25 mouse cellular contexts compared by ENCODE assay signal in the genomic region with DNA sequence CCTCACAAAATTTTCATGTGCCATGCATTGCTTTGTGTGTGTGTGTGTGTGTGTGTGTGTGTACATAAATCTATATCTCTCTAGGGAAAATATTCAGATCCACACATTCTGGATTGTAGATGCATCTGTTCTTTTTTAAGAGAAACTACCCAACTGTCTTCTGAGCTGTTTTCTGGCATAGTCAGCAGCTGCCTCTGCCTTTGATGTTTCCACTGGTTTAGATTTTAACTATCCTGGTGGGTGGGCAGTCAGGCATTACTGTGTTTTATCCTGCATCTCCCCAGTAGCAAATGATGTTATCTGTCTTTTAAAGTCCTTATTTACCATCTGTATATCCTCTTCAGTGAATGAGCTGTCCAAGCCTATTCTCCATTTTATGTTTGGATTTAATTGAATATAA.
"Had no signal": no experiment of that assay in that cellular context is flagged by ENCODE, and none has a peak within 500 bp of the region (broad histone marks: within the 10 kb centered on the region; RNA-seq: fewer than 3 reads in every experiment).

No protein-coding gene starts in this region.

- DNase-seq: forebrain, postnatal 0 days; gastrocnemius, postnatal 14 days; gastrocnemius, postnatal 36 days; heart, adult 11 months; heart, adult 2 months; heart, postnatal 14 days; heart, postnatal 36 days; kidney, adult 18-20 months; kidney, adult 8-10 months; kidney, postnatal 10 days; kidney, postnatal 4 days; left cerebral cortex, postnatal 4 days had no signal

- H3K9me3 ChIP-seq: heart, embryonic 13.5 days; heart, embryonic 15.5 days; intestine, embryonic 15.5 days; limb, embryonic 13.5 days; limb, embryonic 15.5 days; liver, embryonic 12.5 days had no signal

- H3K36me3 ChIP-seq: heart, embryonic 13.5 days; heart, embryonic 15.5 days; intestine, embryonic 15.5 days; limb, embryonic 13.5 days; limb, embryonic 15.5 days; liver, embryonic 12.5 days had no signal

- H3K4me1 ChIP-seq: intestine, embryonic 15.5 days; liver, embryonic 12.5 days had no signal

- H3K4me2 ChIP-seq: heart, embryonic 11.5 days; heart, embryonic 13.5 days; heart, embryonic 15.5 days; hindbrain, embryonic 14.5 days; intestine, embryonic 15.5 days; limb, embryonic 13.5 days; limb, embryonic 15.5 days; liver, embryonic 12.5 days had no signal

- H3K27ac ChIP-seq: heart, adult 2 months; heart, embryonic 13.5 days; heart, embryonic 15.5 days; hindbrain, embryonic 14.5 days; intestine, embryonic 15.5 days; layer of hippocampus, adult 2 months; limb, embryonic 13.5 days; limb, embryonic 15.5 days; liver, embryonic 12.5 days; liver, embryonic 14.5 days had no signal

- H3K4me3 ChIP-seq: heart, adult 2 months; heart, embryonic 13.5 days; heart, embryonic 15.5 days; intestine, embryonic 15.5 days; layer of hippocampus, adult 2 months; limb, embryonic 13.5 days; limb, embryonic 15.5 days; liver, embryonic 12.5 days had no signal

- H3K27me3 ChIP-seq: heart, embryonic 13.5 days; heart, embryonic 15.5 days; intestine, embryonic 15.5 days; limb, embryonic 13.5 days; limb, embryonic 15.5 days; liver, embryonic 12.5 days had no signal

- H3K9ac ChIP-seq: forebrain, postnatal 0 days; heart, embryonic 13.5 days; heart, embryonic 15.5 days; hindbrain, embryonic 14.5 days; intestine, embryonic 15.5 days; limb, embryonic 13.5 days; limb, embryonic 15.5 days; liver, embryonic 12.5 days; liver, embryonic 14.5 days had no signal

- ATAC-seq: forebrain, postnatal 0 days; hindbrain, embryonic 16.5 days; inflammation-experienced regulatory T-cells, adult 6 months; intestine, embryonic 15.5 days; intestine, postnatal 0 days; liver, embryonic 12.5 days had no signal
